8 mouse cellular contexts compared by ENCODE assay signal in genomic region chr2:35640576-35640975, GRCm38 (mm10).
DNase-seq lines count a peak whose midpoint lies in the region; ATAC-seq and TF ChIP-seq lines count a peak whose summit lies in the region.

No protein-coding gene starts in this region.

- H3K4me1 ChIP-seq in heart, postnatal 0 days (ENCODE audit: control insufficient read depth, insufficient read depth): peaks cover 19% of the 10 kb centered on the region
- H3K4me1 ChIP-seq in stomach, embryonic 16.5 days (ENCODE audit: control insufficient read depth, insufficient read depth, low read length): peaks cover 14% of the 10 kb centered on the region
- peaks cover 10% of the 10 kb centered on the region for H3K4me1 ChIP-seq in neural tube, embryonic 15.5 days
- H3K4me1 ChIP-seq in forebrain, embryonic 15.5 days: peaks cover 13% of the 10 kb centered on the region

- H3K4me3 ChIP-seq in heart, postnatal 0 days (ENCODE audit: low read depth, low read length): no peak overlapping the region
- no peak overlapping the region for H3K4me3 ChIP-seq in stomach, embryonic 16.5 days (replicated peaks; ENCODE audit: low read length)
- H3K4me3 ChIP-seq in neural tube, embryonic 15.5 days (replicated peaks): no peak overlapping the region
- no peak overlapping the region for H3K4me3 ChIP-seq in forebrain, embryonic 15.5 days

- no peak for TF ChIP-seq EP300 in heart, postnatal 0 days (IDR thresholded peaks at IDR 0.05; ENCODE audit: low read depth)

- H3K36me3 ChIP-seq in heart, postnatal 0 days (replicated peaks; ENCODE audit: control insufficient read depth, insufficient read depth, low read length): peaks cover 17% of the 10 kb centered on the region
- no peaks in the 10 kb centered on the region for H3K36me3 ChIP-seq in stomach, embryonic 16.5 days (ENCODE audit: control insufficient read depth, insufficient read depth, low read length)
- H3K36me3 ChIP-seq in neural tube, embryonic 15.5 days: no peaks in the 10 kb centered on the region
- no peaks in the 10 kb centered on the region for H3K36me3 ChIP-seq in forebrain, embryonic 15.5 days

- H3K9ac ChIP-seq in heart, postnatal 0 days (replicated peaks; ENCODE audit: low read depth, low read length): no peak overlapping the region
- H3K9ac ChIP-seq in stomach, embryonic 16.5 days (ENCODE audit: low read length): 0 out of 2 replicates have a peak overlapping the region, but pooled peaks have one; percentile 2
- H3K9ac ChIP-seq in neural tube, embryonic 15.5 days (replicated peaks): no peak overlapping the region
- no peak overlapping the region for H3K9ac ChIP-seq in forebrain, embryonic 15.5 days (replicated peaks)

- no peak for ATAC-seq in heart, postnatal 0 days (ENCODE audit: insufficient read depth, low read depth)
- ATAC-seq in stomach, embryonic 16.5 days (ENCODE audit: insufficient read depth, low FRiP score): peak; percentile 11; the same call in 1 of the 2 replicates
- no peak for ATAC-seq in neural tube, embryonic 15.5 days (ENCODE audit: low FRiP score)
- no peak for ATAC-seq in forebrain, embryonic 15.5 days (replicated peaks)

- no peak overlapping the region for H3K4me2 ChIP-seq in heart, postnatal 0 days (ENCODE audit: low read depth, low read length)
- no peak overlapping the region for H3K4me2 ChIP-seq in stomach, embryonic 16.5 days (ENCODE audit: low read depth, low read length)
- H3K4me2 ChIP-seq in neural tube, embryonic 15.5 days: no peak overlapping the region
- no peak overlapping the region for H3K4me2 ChIP-seq in forebrain, embryonic 15.5 days (replicated peaks)

- 35% methylated on average over 13 of the region's 13 CpGs for WGBS in heart, postnatal 0 days
- 53% methylated on average over 13 of the region's 13 CpGs for WGBS in stomach, embryonic 16.5 days
- WGBS in neural tube, embryonic 15.5 days: 85% methylated on average over 13 of the region's 13 CpGs
- 75% methylated on average over 13 of the region's 13 CpGs for WGBS in forebrain, embryonic 15.5 days

- no peaks in the 10 kb centered on the region for H3K27me3 ChIP-seq in heart, postnatal 0 days (ENCODE audit: control insufficient read depth, insufficient read depth, low read length)
- H3K27me3 ChIP-seq in stomach, embryonic 16.5 days (ENCODE audit: control insufficient read depth, insufficient read depth, low read length): no peaks in the 10 kb centered on the region
- H3K27me3 ChIP-seq in neural tube, embryonic 15.5 days (replicated peaks): no peaks in the 10 kb centered on the region
- no peaks in the 10 kb centered on the region for H3K27me3 ChIP-seq in forebrain, embryonic 15.5 days

- H3K9me3 ChIP-seq in heart, postnatal 0 days (replicated peaks; ENCODE audit: control insufficient read depth, low read length): no peaks in the 10 kb centered on the region
- no peaks in the 10 kb centered on the region for H3K9me3 ChIP-seq in stomach, embryonic 16.5 days (replicated peaks; ENCODE audit: control insufficient read depth, low read length)
- H3K9me3 ChIP-seq in neural tube, embryonic 15.5 days (replicated peaks): no peaks in the 10 kb centered on the region
- no peaks in the 10 kb centered on the region for H3K9me3 ChIP-seq in forebrain, embryonic 15.5 days

- peak; percentile 39 to 56 for DNase-seq in urinary bladder, adult 18-20 months (ENCODE audit: low spot score in 2 of 2)
- no peak for DNase-seq in urinary bladder, adult 2 months (ENCODE audit: low spot score)
- peak; percentile 43 for DNase-seq in heart, postnatal 0 days (ENCODE audit: low spot score)
- peak; percentile 89 to 92 for DNase-seq in left cerebral cortex, postnatal 14 days (ENCODE audit: low spot score in 2 of 2)
- DNase-seq in spleen, postnatal 14 days (ENCODE audit: low spot score in 2 of 2): no peak

- H3K27ac ChIP-seq in heart, postnatal 0 days (ENCODE audit: low read depth): no peak overlapping the region
- peak overlapping the region; percentile 64 for H3K27ac ChIP-seq in stomach, embryonic 16.5 days (ENCODE audit: low read length)
- no peak overlapping the region for H3K27ac ChIP-seq in neural tube, embryonic 15.5 days (replicated peaks)
- no peak overlapping the region for H3K27ac ChIP-seq in forebrain, embryonic 15.5 days (replicated peaks)

- intact Hi-C loops in left cerebral cortex, postnatal 14 days (cut with DNase I): no loop called here

- no peak for TF ChIP-seq CTCF in heart, postnatal 0 days (IDR thresholded peaks at IDR 0.05; ENCODE audit: low read depth)

Comparison
In these comparisons a context has a peak if more than half of its experiments do, and no peak if none do; other contexts are left out.
1. DNase-seq: peak in urinary bladder, adult 18-20 months (2 of 2), heart, postnatal 0 days (single experiment) and left cerebral cortex, postnatal 14 days (2 of 2); none in urinary bladder, adult 2 months (single experiment) and spleen, postnatal 14 days (0 of 2).